Mouse (Mus musculus) embryonic facial prominence, embryonic 11.5 days (tissue): ENCODE data around the gene Eef1e1. TPM values are rescaled to one million over a fixed set of nuclear protein-coding genes. Genes with fewer than 3 reads are reported as not detected.
"Not testable (repeated sequence)": the region's sequence is repeated elsewhere in the genome, so short reads cannot be mapped to it uniquely, and the experiment has no call there.

Experiments used
- ATAC-seq: fragments of 200-750 bp; cut with Nextera tagmentation; replicated peaks from 2 replicates; pipeline ENCODE4 v1.8.0; 2017; ENCODE audit warnings: low read depth; ENCODE audit not compliant: insufficient number of reproducible peaks, low FRiP score, low TSS enrichment
- DNase-seq: peaks from one replicate; pipeline ENCODE4 v3.0.0-alpha.2; 2015; ENCODE audit warnings: low spot score
- H3K27ac ChIP-seq: fragments of 300-500 bp; sonication (generic); replicated peaks from 2 replicates; pipeline ENCODE4 v1.5.1; 2014; ENCODE audit warnings: mild to moderate bottlenecking, low read depth, low read length, control low read depth
- H3K27me3 ChIP-seq: fragments of 300-500 bp; sonication (generic); 2 replicates; pipeline ENCODE4 v1.6.1; 2014; ENCODE audit warnings: mild to moderate bottlenecking, low read length, moderate library complexity, mixed read lengths; ENCODE audit not compliant: control insufficient read depth, insufficient read depth
- H3K36me3 ChIP-seq: fragments of 300-500 bp; sonication (generic); replicated peaks from 2 replicates; pipeline ENCODE4 v1.6.1; 2014; ENCODE audit warnings: low read depth, mild to moderate bottlenecking, low read length, moderate library complexity, mixed read lengths; ENCODE audit not compliant: control insufficient read depth, insufficient read depth
- H3K4me1 ChIP-seq: fragments of 300-500 bp; sonication (generic); 2 replicates; pipeline ENCODE4 v1.6.1; 2014; ENCODE audit warnings: low read length, mixed read lengths; ENCODE audit not compliant: control insufficient read depth, insufficient read depth
- H3K4me2 ChIP-seq: fragments of 300-500 bp; sonication (generic); 2 replicates; pipeline ENCODE4 v1.6.1; 2014; ENCODE audit warnings: low read depth, mild to moderate bottlenecking, control low read depth, low read length, moderate library complexity
- H3K4me3 ChIP-seq: fragments of 300-500 bp; sonication (generic); 2 replicates; pipeline ENCODE4 v1.5.1; 2014; ENCODE audit warnings: low read depth, low read length, control low read depth
- H3K9ac ChIP-seq: fragments of 300-500 bp; sonication (generic); replicated peaks from 2 replicates; pipeline ENCODE4 v1.6.1; 2014; ENCODE audit warnings: mild to moderate bottlenecking, control low read depth, low read length
- H3K9me3 ChIP-seq: fragments of 300-500 bp; sonication (generic); replicated peaks from 2 replicates; pipeline ENCODE4 v1.6.1; 2016; ENCODE audit warnings: mild to moderate bottlenecking, low read length, inconsistent platforms, mixed read lengths; ENCODE audit not compliant: control insufficient read depth
- WGBS: fragments of 180-500 bp; shearing (Covaris S2); extraction: QIAGEN DNeasy Blood & Tissue Kit; methylation state at CpG from one replicate; pipeline ENCODE4 v1.1.7; 2014; 5-methylcytosine and 5-hydroxymethylcytosine counted together
- polyA plus RNA-seq: library from polyadenylated mRNA; unstranded; fragments of >200 nt; fragmentation: Nextera tagmentation; extraction: Ambion mirVana; gene quantifications from 2 replicates; pipeline ENCODE4 v1.2.1, GENCODE M21; 2014

Gene Eef1e1
- polyA plus RNA-seq, 1 experiment from 2014 or later: 56.3 TPM

DNA sequence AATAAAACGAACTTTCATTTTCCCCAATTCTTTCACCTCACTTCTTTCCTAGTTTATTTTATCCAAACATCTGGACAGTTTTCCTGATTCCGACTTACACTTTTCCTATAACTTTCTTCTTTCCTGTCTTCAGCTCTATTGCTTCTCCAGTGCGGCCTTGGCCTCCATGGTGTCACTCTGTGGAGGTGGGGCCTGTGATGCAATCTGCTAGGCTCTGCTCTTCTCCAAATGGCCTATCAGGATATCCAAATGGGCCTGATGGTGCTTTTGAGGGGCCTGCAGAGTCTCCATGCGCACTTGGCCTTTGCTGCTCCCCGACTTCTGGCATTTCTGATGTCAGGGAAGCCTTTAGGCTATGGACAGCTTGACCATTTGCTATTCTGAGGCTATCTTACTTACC is 35.6 kb downstream of the Eef1e1 start:
- H3K4me3 ChIP-seq: no peak overlapping the region
- H3K27me3 ChIP-seq: no peaks in the 10 kb centered on the region
- H3K9me3 ChIP-seq: no peaks in the 10 kb centered on the region
- no peak overlapping the region for H3K27ac ChIP-seq
- no peaks in the 10 kb centered on the region for H3K4me1 ChIP-seq
- 90% methylated on average over 5 of the region's 5 CpGs for WGBS
- H3K9ac ChIP-seq: no peak overlapping the region
- no peak for ATAC-seq
- no peak overlapping the region for H3K4me2 ChIP-seq
- no peak for DNase-seq
- no peaks in the 10 kb centered on the region for H3K36me3 ChIP-seq

DNA sequence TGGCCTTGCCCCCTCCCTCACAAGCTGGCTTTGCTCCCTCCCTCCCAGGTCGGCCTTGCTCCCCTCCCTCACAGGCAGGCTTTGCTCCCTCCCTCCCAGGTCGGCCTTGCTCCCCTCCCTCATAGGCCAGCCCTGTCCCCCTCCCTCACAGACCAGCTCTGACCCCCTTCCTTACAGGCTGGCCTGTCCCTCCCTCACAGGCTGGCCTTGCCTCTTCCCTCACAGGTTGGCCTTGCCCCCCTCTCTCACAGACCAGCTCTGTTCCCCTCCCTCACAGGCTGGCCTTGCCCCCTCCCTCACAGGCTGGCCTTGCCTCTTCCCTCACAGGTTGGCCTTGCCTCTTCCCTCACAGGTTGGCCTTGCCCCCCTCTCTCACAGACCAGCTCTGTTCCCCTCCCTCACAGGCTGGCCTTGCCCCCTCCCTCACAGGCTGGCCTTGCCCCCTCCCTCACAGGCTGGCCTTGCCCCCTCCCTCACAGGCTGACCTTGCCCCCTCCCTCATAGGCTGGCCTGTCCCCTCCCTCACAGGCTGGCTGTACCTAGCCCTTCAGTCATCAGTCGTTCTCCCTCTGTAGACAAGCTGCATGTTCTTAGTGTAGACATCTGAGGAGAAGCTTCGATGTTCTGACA is 40.7 kb downstream of the Eef1e1 start:
- H3K27ac ChIP-seq, H3K4me3 ChIP-seq, H3K36me3 ChIP-seq, H3K9me3 ChIP-seq, DNase-seq, H3K4me2 ChIP-seq, H3K9ac ChIP-seq, ATAC-seq, H3K27me3 ChIP-seq, H3K4me1 ChIP-seq: not testable (repeated sequence)
- WGBS: 68% methylated on average over 4 of the region's 4 CpGs

GRCm38 (mm10) chr13:38616887-38617286 is 42.0 kb downstream of the Eef1e1 start:
- no peaks in the 10 kb centered on the region for H3K27me3 ChIP-seq
- no peaks in the 10 kb centered on the region for H3K4me1 ChIP-seq
- ATAC-seq (no peak), DNase-seq (no peak)
- H3K4me3 ChIP-seq: no peak overlapping the region
- H3K4me2 ChIP-seq: no peak overlapping the region
- H3K27ac ChIP-seq: no peak overlapping the region
- H3K9ac ChIP-seq: no peak overlapping the region
- WGBS: 86% methylated on average over 4 of the region's 4 CpGs
- no peaks in the 10 kb centered on the region for H3K9me3 ChIP-seq
- no peaks in the 10 kb centered on the region for H3K36me3 ChIP-seq

DNA sequence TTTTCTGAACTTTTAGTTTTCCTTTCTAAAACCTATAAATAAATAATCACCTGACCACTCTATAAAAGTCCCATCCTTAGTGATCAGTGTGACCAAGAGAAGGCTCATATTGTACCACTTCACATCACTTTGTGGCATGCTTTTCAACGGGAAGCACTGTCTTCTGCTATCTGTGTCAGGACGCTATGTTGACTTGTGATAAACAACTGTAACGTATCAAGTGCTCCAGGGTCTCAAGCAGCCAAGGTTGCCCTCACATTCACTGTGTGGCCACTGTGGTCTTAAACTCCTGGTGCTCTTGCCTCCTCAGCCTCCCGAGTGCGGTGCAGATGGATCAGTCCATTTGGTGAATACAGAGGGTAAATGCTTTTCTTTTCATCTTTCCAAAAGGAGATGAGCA is 43.2 kb downstream of the Eef1e1 start:
- Histone ChIP-seq H3K27me3 (no peaks in the 10 kb centered on the region), H3K36me3 (no peaks in the 10 kb centered on the region), H3K9ac (no peak overlapping the region), H3K9me3 (no peaks in the 10 kb centered on the region), H3K4me3 (no peak overlapping the region), H3K4me1 (no peaks in the 10 kb centered on the region), H3K4me2 (no peak overlapping the region), H3K27ac (no peak overlapping the region)
- no peak for DNase-seq
- no peak for ATAC-seq
- WGBS: 86% methylated on average over 5 of the region's 5 CpGs

DNA sequence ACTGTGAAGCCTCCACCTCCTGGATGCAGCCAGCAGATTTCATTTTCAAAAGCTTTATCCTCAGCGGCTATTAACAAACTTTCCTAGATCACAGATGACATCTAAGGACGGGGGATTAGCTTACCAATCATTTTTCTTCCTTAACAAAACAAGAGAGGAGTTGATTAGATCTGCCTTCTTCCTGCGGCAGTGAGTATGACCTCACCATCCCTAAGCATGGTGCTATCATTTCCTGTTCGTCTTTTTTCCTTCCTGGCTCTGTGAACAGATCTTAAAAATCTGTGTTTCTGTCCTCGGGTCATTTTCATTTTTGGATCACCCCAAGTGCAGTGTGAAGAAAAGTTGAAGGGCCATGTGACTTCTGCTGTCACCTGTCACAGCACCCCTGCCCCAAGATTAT is 44.6 kb downstream of the Eef1e1 start:
- Histone ChIP-seq H3K27ac (no peak overlapping the region), H3K4me3 (no peak overlapping the region), H3K9ac (no peak overlapping the region), H3K4me2 (no peak overlapping the region), H3K27me3 (no peaks in the 10 kb centered on the region), H3K4me1 (no peaks in the 10 kb centered on the region), H3K9me3 (no peaks in the 10 kb centered on the region), H3K36me3 (no peaks in the 10 kb centered on the region)
- no peak for DNase-seq
- 57% methylated on average over 5 of the region's 5 CpGs for WGBS
- no peak for ATAC-seq

GRCm38 (mm10) chr13:38613583-38613982 is 45.3 kb downstream of the Eef1e1 start:
- H3K36me3 ChIP-seq: no peaks in the 10 kb centered on the region
- H3K27ac ChIP-seq: no peak overlapping the region
- H3K4me1 ChIP-seq: no peaks in the 10 kb centered on the region
- H3K9ac ChIP-seq: no peak overlapping the region
- no peak overlapping the region for H3K4me2 ChIP-seq
- no peaks in the 10 kb centered on the region for H3K27me3 ChIP-seq
- ATAC-seq (no peak), DNase-seq (no peak)
- no peaks in the 10 kb centered on the region for H3K9me3 ChIP-seq
- WGBS: 85% methylated on average over 8 of the region's 8 CpGs
- H3K4me3 ChIP-seq: no peak overlapping the region

DNA sequence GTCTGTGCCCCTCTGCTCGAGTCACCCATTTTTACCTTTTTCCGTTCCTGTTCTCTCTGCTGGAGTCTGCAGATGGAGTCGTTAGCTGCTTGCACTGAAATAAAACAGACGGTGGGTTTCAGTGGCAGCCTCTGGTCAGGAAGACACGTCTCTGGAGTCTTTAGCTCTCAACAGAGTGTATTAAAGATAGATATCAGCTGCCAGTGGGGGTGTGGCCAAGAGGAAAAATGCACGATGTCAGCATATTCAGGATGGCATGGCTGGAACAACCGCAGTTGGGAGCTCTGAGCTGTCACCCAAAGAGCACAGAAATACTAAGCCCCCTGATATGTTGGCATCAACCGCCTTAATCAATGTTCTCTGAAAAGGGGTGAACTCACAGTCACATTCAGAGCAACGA is 46.2 kb downstream of the Eef1e1 start:
- Histone ChIP-seq H3K9ac (no peak overlapping the region), H3K9me3 (no peaks in the 10 kb centered on the region), H3K36me3 (no peaks in the 10 kb centered on the region), H3K4me2 (no peak overlapping the region), H3K4me1 (no peaks in the 10 kb centered on the region), H3K4me3 (no peak overlapping the region), H3K27me3 (no peaks in the 10 kb centered on the region), H3K27ac (no peak overlapping the region)
- 92% methylated on average over 9 of the region's 9 CpGs for WGBS
- ATAC-seq: no peak
- no peak for DNase-seq

GRCm38 (mm10) chr13:38612179-38612578 is 46.7 kb downstream of the Eef1e1 start:
- no peak overlapping the region for H3K9ac ChIP-seq
- H3K27me3 ChIP-seq: no peaks in the 10 kb centered on the region
- H3K4me1 ChIP-seq: no peaks in the 10 kb centered on the region
- H3K27ac ChIP-seq: no peak overlapping the region
- no peaks in the 10 kb centered on the region for H3K36me3 ChIP-seq
- DNase-seq (no peak), ATAC-seq (no peak)
- no peak overlapping the region for H3K4me2 ChIP-seq
- no peak overlapping the region for H3K4me3 ChIP-seq
- H3K9me3 ChIP-seq: no peaks in the 10 kb centered on the region
- 97% methylated on average over 4 of the region's 4 CpGs for WGBS
